Mouse (Mus musculus) forebrain, embryonic 12.5 days (tissue): ENCODE results near the gene Kmt5c. TPM values are rescaled to one million over a fixed set of nuclear protein-coding genes. Genes with fewer than 3 reads are reported as not detected.

ENCODE experiments used
- ATAC-seq: fragments of 200-750 bp; cut with Nextera tagmentation; 2 replicates; pipeline ENCODE4 v1.8.0; 2017; ENCODE audit warnings: moderate TSS enrichment; ENCODE audit not compliant: low FRiP score
- H3K27ac ChIP-seq: fragments of 300-500 bp; sonication (generic); 2 replicates; pipeline ENCODE4 v1.5.1; 2016; ENCODE audit warnings: mild to moderate bottlenecking
- H3K27me3 ChIP-seq: fragments of 300-500 bp; sonication (generic); 2 replicates; pipeline ENCODE4 v1.6.1; 2016; ENCODE audit warnings: mild to moderate bottlenecking
- H3K36me3 ChIP-seq: fragments of 300-500 bp; sonication (generic); replicated peaks from 2 replicates; pipeline ENCODE4 v1.6.1; 2016; ENCODE audit warnings: mild to moderate bottlenecking
- H3K4me1 ChIP-seq: fragments of 300-500 bp; sonication (generic); 2 replicates; pipeline ENCODE4 v1.6.1; 2016
- H3K4me2 ChIP-seq: fragments of 300-500 bp; sonication (generic); 2 replicates; pipeline ENCODE4 v1.6.1; 2016; ENCODE audit warnings: mild to moderate bottlenecking, moderate library complexity
- H3K4me3 ChIP-seq: fragments of 300-500 bp; sonication (generic); replicated peaks from 2 replicates; pipeline ENCODE4 v1.5.1; 2016; ENCODE audit warnings: mild to moderate bottlenecking
- H3K9ac ChIP-seq: fragments of 300-500 bp; sonication (generic); 2 replicates; pipeline ENCODE4 v1.6.1; 2016; ENCODE audit warnings: mild to moderate bottlenecking
- H3K9me3 ChIP-seq: fragments of 300-500 bp; sonication (generic); 2 replicates; pipeline ENCODE4 v1.6.1; 2016
- WGBS: fragments of 180-500 bp; shearing (Covaris S2); methylation state at CpG from one replicate; pipeline ENCODE4 v1.1.7; 2016; 5-methylcytosine and 5-hydroxymethylcytosine counted together
- polyA plus RNA-seq: library from polyadenylated mRNA; unstranded; fragments of >200 nt; fragmentation: Nextera tagmentation; extraction: Ambion mirVana; gene quantifications from 2 replicates; pipeline ENCODE4 v1.2.1, GENCODE M21; 2016

Kmt5c gene
- polyA plus RNA-seq: 78.9 and 94.2 TPM in 2 replicates

DNA sequence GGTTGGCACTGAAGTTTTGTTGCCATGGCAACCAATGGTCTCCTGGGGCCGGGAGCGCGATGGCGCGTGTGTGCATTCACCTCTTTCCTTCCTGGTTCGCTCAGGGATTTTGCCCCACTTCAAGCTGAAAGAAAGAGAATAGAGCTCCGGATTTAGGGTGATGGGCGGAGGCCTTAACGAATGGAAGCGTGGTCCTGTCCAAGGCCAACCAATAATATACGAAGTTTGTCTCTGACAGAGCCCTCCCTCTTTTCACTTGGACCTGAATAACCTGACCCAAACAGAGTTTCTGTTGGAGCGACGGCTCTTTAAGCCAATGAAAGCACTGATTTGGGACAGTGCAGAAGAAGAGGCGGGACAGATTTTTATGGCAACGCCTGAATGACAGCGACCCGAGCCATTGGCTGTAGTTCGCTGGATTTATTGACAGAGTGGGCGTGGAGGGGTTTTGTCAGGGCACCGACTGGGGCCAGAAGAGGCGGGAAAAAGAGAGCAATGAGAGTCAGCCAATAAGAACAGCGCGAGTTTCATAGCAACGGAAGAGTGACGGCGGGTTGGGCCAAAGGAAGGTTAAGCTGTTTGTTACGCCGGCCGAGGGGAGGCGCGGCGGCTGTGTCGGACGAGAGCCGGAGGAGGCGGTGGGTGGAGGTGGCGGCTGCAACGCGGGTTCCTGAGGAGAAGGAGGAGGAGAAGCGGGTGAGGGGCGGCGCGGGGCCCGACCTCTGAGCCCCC lies at the start of gene Kmt5c:
TSS of gene Kmt5c (plus strand) at position 572 of the 732 bp plus-strand sequence.
- H3K27ac ChIP-seq: peak within 1 kb of the TSS; percentile 93
- peak within 1 kb of the TSS; percentile 92 for H3K4me2 ChIP-seq
- no peaks in the 10 kb centered on the region for H3K27me3 ChIP-seq
- H3K4me3 ChIP-seq: peak within 1 kb of the TSS; percentile 73
- H3K9ac ChIP-seq: peak within 1 kb of the TSS; percentile 94
- H3K9me3 ChIP-seq: no peaks in the 10 kb centered on the region
- WGBS: under 1% methylated on average over 42 of the region's 44 CpGs
- peaks cover 14% of the 10 kb centered on the region for H3K36me3 ChIP-seq
- peak; percentile 98 for ATAC-seq
- H3K4me1 ChIP-seq: peaks cover 41% of the 10 kb centered on the region

DNA sequence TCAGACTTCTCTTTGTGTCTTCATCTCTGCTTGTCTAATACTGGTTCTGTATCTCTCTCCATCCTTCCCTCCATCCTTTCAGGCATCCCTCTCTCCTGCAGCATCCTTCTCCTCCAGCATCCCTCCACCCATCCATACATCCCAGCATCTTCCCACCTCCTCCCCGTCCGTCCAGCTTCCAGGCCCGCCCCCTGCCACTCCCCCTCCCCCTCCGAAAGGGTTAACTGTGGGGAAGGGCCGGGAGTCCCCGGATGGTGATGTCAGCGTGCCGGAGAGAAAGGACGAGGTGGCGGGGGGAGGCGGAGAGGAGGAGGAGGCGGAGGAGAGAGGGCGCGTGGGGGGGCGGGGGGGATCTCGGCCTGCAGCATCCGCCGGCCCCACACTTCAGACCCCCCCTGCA lies 49.5 kb upstream of the Kmt5c start, which contains the start of gene Brsk1:
TSS of gene Brsk1 (plus strand) at position 218 of the 400 bp plus-strand sequence.
- Histone ChIP-seq H3K4me2 (peak within 1 kb of the TSS; percentile 77), H3K27ac (peak within 1 kb of the TSS; percentile 97), H3K9ac (peak within 1 kb of the TSS; percentile 100), H3K4me1 (peaks cover 14% of the 10 kb centered on the region), H3K4me3 (peak within 1 kb of the TSS; percentile 100), H3K27me3 (no peaks in the 10 kb centered on the region), H3K9me3 (no peaks in the 10 kb centered on the region), H3K36me3 (peaks cover 30% of the 10 kb centered on the region)
- peak; percentile 93 for ATAC-seq
- 4% methylated on average over 4 of the region's 18 CpGs for WGBS

DNA sequence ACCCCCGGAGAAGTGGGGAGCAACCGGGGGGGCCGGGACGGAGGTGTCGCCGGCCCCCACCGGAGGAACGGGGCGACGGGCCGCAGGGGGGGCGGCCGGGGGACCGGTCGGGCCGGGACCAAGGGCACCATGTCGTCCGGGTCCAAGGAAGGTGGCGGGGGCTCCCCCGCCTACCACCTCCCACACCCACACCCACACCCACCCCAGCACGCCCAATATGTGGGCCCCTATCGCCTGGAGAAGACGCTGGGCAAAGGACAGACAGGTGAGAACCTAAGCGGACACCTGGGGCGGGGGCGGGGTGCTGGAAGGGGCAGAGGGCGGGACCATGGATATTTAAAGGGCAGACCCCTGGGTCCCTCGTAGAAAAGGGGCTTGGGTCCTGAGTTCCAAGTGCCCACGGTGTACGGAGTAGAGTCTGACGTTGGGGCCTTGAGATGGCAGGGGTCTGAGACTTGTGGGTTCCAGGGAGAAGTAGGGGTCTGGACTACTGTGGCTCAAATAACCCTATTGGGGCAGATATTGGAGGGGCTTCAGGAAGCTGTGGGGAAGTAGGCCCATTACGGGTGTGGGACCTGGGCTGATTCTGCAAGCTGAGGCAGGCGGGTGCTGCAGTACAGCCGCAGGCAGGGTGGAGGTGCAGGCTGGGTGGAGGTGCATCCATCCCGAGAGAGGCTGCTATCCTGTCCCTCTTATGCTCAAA lies 48.8 kb upstream of the Kmt5c start:
- H3K27me3 ChIP-seq: no peaks in the 10 kb centered on the region
- 6% methylated on average over 15 of the region's 35 CpGs for WGBS
- peak; percentile 71 for ATAC-seq
- peak overlapping the region; percentile 100 for H3K9ac ChIP-seq
- H3K27ac ChIP-seq: peak overlapping the region; percentile 97
- H3K4me3 ChIP-seq: peak overlapping the region; percentile 100
- peak overlapping the region; percentile 77 for H3K4me2 ChIP-seq
- H3K9me3 ChIP-seq: no peaks in the 10 kb centered on the region
- H3K4me1 ChIP-seq: peaks cover 14% of the 10 kb centered on the region
- peaks cover 37% of the 10 kb centered on the region for H3K36me3 ChIP-seq

DNA sequence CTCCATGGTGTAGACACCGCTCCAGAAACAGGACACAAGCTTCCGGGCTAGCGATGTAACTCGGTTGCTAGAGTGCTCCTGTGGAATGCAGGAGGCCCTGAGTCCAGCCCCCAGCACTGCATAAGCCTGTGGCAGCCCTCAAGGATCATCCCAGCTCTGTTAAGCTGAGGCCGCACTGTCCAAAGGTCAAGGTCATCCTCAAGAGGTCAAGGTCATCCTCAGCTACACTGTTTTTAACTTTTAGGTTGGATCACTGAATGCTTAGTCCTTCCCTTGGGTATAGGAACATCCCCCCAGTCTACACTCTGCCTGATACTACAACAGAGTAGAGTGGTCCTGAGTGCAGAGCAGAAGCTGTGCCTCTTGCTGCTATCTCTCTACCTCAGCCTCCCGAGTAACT lies 46.9 kb upstream of the Kmt5c start:
- Histone ChIP-seq H3K9ac (no peak overlapping the region), H3K27ac (no peak overlapping the region), H3K4me1 (peaks cover 14% of the 10 kb centered on the region), H3K9me3 (no peaks in the 10 kb centered on the region), H3K27me3 (no peaks in the 10 kb centered on the region), H3K4me3 (no peak overlapping the region), H3K4me2 (no peak overlapping the region), H3K36me3 (peaks cover 54% of the 10 kb centered on the region)
- no peak for ATAC-seq
- 81% methylated on average over 6 of the region's 6 CpGs for WGBS

DNA sequence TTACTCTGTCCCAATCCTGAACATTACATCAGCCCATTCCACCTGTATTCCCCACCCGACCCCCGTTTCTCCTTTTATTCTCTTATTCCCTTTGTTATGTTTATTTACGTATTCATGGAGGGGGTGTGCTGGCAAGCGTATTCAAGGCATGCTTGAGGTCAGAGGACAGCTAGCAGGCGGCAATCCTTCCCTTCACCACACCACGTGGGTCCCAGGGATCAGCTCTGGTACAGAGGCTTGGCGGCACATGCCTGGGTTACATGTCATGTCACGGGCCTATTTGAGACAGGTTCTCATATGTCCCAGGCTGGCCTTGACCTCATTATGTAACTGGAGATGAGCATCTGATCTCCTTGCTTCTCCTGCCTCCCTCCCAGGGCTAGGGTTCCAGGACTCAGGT lies 37.6 kb upstream of the Kmt5c start:
- H3K4me2 ChIP-seq: no peak overlapping the region
- H3K36me3 ChIP-seq: peaks cover 90% of the 10 kb centered on the region
- H3K4me3 ChIP-seq: no peak overlapping the region
- no peak overlapping the region for H3K27ac ChIP-seq
- no peaks in the 10 kb centered on the region for H3K27me3 ChIP-seq
- H3K9me3 ChIP-seq: no peaks in the 10 kb centered on the region
- H3K9ac ChIP-seq: no peak overlapping the region
- H3K4me1 ChIP-seq: peaks cover 8% of the 10 kb centered on the region; the same call in 1 of the 2 replicates
- 0 out of 2 replicates have a peak, but pooled peaks have one; percentile 20 for ATAC-seq
- WGBS: 50% methylated on average over 8 of the region's 8 CpGs

DNA sequence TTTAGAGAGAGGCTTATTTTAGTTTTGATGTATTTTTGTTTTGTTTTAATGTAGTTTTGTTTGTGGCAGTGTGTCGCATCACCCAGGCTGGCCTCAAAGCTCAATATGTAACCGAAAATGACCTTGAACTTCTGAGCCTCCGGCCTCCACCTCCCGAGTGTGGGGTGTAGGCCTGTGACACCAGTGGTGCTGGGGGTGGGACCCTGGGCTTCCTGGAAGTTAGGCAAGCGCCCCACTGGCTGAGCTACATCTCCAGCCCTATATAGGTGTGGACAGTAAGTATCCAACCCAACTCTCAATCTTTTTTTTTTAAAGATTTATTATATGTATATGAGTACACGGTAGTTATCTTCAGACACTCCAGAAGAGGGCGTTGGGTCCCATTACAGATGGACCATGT lies 36.7 kb upstream of the Kmt5c start:
- peaks cover 8% of the 10 kb centered on the region; the same call in 1 of the 2 replicates for H3K4me1 ChIP-seq
- no peaks in the 10 kb centered on the region for H3K9me3 ChIP-seq
- H3K9ac ChIP-seq: no peak overlapping the region
- no peak overlapping the region for H3K4me3 ChIP-seq
- no peak for ATAC-seq
- no peak overlapping the region for H3K27ac ChIP-seq
- WGBS: 91% methylated on average over 7 of the region's 7 CpGs
- H3K36me3 ChIP-seq: peaks cover 91% of the 10 kb centered on the region
- H3K27me3 ChIP-seq: no peaks in the 10 kb centered on the region
- no peak overlapping the region for H3K4me2 ChIP-seq

DNA sequence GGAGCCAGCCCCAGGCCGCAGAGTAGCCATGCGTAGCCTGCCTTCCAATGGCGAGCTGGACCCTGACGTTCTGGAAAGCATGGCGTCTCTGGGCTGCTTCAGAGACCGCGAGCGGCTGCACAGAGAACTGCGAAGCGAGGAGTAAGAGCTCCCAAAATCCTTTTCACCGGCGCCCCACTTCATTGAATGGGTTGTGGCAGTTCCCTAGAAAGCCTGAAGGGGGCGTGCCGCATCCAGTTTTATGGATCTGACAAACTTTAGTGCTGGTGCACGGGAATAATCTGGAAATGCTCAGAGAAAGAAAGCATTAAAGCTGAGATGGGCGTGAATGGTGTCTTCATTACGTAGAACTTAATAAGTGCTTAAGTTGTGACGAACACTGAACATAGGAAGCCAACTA lies 34.8 kb upstream of the Kmt5c start:
- peaks cover 92% of the 10 kb centered on the region for H3K36me3 ChIP-seq

DNA sequence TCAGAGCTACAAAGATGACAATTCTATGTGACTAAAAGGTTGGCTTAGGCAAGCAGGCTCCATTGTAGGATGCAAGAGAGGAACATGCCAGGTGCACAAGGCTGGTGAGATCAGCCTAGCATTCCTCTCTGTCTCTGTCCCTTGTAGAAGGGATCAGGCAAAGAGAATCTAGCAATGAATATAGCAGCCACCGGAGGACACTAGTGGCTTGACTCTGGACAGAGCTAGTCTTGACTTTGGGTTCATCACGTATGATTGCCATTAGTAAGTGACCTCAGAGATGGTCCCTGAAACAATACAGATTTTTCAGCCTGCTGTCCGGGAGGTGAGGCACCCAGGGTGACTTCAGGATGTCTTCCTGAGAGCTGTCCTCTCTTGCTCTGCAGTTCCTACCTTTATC lies 27.3 kb upstream of the Kmt5c start:
- no peak overlapping the region for H3K9ac ChIP-seq
- H3K4me1 ChIP-seq: no peaks in the 10 kb centered on the region
- ATAC-seq: no peak
- no peak overlapping the region for H3K4me2 ChIP-seq
- peaks cover 93% of the 10 kb centered on the region for H3K36me3 ChIP-seq
- no peak overlapping the region for H3K4me3 ChIP-seq
- 81% methylated on average over 3 of the region's 3 CpGs for WGBS
- H3K9me3 ChIP-seq: no peaks in the 10 kb centered on the region
- H3K27me3 ChIP-seq: no peaks in the 10 kb centered on the region
- no peak overlapping the region for H3K27ac ChIP-seq

More for the DNA sequence above, 34.8 kb upstream of the Kmt5c start:
- ATAC-seq: no peak
- no peak overlapping the region for H3K4me2 ChIP-seq
- no peak overlapping the region for H3K9ac ChIP-seq
- WGBS: 31% methylated on average over 18 of the region's 18 CpGs
- no peaks in the 10 kb centered on the region for H3K9me3 ChIP-seq
- H3K4me1 ChIP-seq: peaks cover 8% of the 10 kb centered on the region; the same call in 1 of the 2 replicates
- H3K27ac ChIP-seq: no peak overlapping the region
- H3K27me3 ChIP-seq: no peaks in the 10 kb centered on the region
- H3K4me3 ChIP-seq: no peak overlapping the region

DNA sequence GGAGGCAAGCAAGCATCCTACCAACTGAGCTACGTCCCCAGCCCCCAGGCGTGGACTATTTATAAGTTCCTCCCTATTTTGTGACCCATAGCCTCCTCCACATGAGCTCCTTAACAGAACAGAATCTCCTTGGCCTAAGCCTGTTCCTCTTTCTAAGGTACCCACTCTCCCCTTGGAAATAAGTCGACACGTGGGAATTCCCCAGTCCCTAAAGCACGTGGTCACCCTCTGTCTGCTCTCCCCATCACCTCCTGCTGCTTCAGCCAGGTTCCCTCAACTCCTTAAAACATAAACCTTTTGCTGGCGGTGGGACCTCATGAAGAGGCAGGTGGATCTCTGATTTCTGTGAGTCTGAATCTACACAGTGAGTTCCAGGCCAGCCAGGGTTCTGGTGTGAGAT lies 23.0 kb upstream of the Kmt5c start:
- no peak overlapping the region for H3K4me2 ChIP-seq
- WGBS: 77% methylated on average over 6 of the region's 6 CpGs
- H3K4me1 ChIP-seq: no peaks in the 10 kb centered on the region
- H3K36me3 ChIP-seq: peaks cover 52% of the 10 kb centered on the region
- no peak for ATAC-seq
- H3K4me3 ChIP-seq: no peak overlapping the region
- H3K9me3 ChIP-seq: no peaks in the 10 kb centered on the region
- H3K27me3 ChIP-seq: no peaks in the 10 kb centered on the region
- no peak overlapping the region for H3K27ac ChIP-seq
- no peak overlapping the region for H3K9ac ChIP-seq

DNA sequence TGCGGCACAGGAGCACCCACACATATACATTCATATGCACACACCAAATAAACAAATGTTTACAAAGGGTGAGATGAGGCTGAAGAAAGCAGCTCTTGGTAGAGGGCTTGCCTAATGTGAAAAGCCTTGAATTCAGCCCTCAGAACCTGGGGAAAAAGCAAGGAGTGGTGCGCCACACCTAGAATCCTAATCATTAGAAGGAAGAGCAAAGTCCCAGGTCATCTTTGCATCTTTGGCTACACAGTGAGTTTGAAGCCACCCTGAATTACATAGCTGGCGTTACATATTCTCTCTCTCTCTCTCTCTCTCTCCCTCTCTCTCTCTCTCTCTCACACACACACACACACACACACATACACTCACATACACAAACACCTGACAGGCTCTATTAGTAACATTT lies 20.6 kb upstream of the Kmt5c start:
- WGBS: 91% methylated on average over 3 of the region's 3 CpGs
- no peak for ATAC-seq
- Histone ChIP-seq H3K9ac (no peak overlapping the region), H3K4me2 (no peak overlapping the region), H3K4me1 (no peaks in the 10 kb centered on the region; the same call in 1 of the 2 replicates), H3K36me3 (peaks cover 29% of the 10 kb centered on the region), H3K4me3 (no peak overlapping the region), H3K9me3 (no peaks in the 10 kb centered on the region), H3K27ac (no peak overlapping the region), H3K27me3 (no peaks in the 10 kb centered on the region)

DNA sequence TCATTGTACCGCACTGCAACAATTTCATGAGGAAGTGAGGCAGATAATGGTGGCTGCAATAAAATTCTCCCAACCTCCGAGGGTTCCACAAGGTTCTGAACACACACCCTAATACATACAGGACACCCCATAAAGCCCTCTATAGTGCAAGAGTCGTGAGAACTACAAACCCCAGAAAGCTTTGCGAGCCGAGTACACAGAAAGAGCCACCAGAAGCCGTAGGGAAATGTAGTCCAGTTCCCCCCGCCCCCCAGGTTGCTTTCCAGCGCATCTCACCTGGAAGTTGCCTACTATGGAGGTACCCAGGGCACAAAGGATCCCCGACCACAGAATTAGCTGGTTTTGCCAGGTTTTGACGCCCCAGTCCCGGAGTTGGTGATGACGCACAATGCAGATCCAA lies 16.4 kb upstream of the Kmt5c start:
- 0 out of 2 replicates have a peak, but pooled peaks have one; percentile 27 for ATAC-seq
- Histone ChIP-seq H3K4me1 (no peaks in the 10 kb centered on the region; the same call in 1 of the 2 replicates), H3K9me3 (no peaks in the 10 kb centered on the region), H3K36me3 (no peaks in the 10 kb centered on the region), H3K27me3 (no peaks in the 10 kb centered on the region), H3K4me3 (0 out of 2 replicates have a peak overlapping the region, but pooled peaks have one; percentile 22), H3K27ac (no peak overlapping the region), H3K4me2 (peak overlapping the region; percentile 51), H3K9ac (peak overlapping the region; percentile 30; the same call in 1 of the 2 replicates)
- 35% methylated on average over 12 of the region's 12 CpGs for WGBS

DNA sequence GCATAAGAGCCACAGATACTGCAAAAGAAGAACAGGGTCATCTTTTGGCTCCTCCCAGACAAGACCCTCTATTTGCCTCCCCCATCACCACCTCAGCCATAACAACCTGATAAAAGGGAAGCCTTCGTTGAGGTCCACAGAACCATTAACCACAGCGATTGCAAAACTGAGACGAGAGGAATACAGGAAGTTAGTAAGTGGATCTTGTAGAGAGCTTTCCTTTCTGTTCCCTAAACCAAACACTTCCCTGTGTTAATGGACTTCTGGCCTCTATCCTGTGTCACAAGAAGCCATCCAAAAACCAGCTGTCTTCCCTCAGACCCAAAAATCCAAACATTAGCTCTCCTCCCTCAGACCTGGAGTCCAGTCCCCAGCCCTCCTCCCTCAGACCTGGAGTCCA lies 15.6 kb upstream of the Kmt5c start:
- no peaks in the 10 kb centered on the region for H3K27me3 ChIP-seq
- H3K9me3 ChIP-seq: no peaks in the 10 kb centered on the region
- no peak overlapping the region for H3K4me3 ChIP-seq
- no peaks in the 10 kb centered on the region for H3K36me3 ChIP-seq
- ATAC-seq: no peak
- no peaks in the 10 kb centered on the region; the same call in 1 of the 2 replicates for H3K4me1 ChIP-seq
- 98% methylated on average over 3 of the region's 3 CpGs for WGBS
- H3K4me2 ChIP-seq: no peak overlapping the region
- H3K27ac ChIP-seq: no peak overlapping the region
- no peak overlapping the region; the same call in 1 of the 2 replicates for H3K9ac ChIP-seq
